Mouse (Mus musculus) c-Kit-positive CD71-positive TER-119-positive erythroid progenitor cells, embryonic 14.5 days (primary cell): ENCODE measurements around the gene St6galnac3.

ENCODE experiments used
- DNase-seq: peaks from one replicate; pipeline ENCODE4 v3.0.0-alpha.2; 2013; ENCODE audit warnings: low spot score

St6galnac3 gene

DNA sequence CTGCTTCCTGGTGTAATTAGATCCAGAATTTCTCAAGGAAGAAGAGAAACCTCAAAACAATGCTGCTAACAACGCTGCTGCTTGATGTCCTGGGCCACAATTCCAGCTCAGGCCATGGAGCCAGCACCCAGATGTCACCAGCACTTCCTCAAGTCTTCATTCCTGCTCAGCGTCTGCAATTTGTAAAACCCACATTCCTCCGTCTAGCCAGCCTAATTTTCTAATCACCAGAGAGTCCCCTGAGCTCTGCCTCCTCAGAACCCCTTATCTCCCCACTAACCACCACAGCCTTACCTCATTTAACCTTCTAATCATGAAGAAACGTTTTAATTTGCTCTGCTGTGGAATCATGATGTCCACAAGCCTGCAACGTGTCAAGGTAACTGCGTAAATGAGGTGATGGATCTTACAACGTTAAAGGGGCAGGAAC lies 213.8 kb downstream of the St6galnac3 start:
- DNase-seq, result no peak

DNA sequence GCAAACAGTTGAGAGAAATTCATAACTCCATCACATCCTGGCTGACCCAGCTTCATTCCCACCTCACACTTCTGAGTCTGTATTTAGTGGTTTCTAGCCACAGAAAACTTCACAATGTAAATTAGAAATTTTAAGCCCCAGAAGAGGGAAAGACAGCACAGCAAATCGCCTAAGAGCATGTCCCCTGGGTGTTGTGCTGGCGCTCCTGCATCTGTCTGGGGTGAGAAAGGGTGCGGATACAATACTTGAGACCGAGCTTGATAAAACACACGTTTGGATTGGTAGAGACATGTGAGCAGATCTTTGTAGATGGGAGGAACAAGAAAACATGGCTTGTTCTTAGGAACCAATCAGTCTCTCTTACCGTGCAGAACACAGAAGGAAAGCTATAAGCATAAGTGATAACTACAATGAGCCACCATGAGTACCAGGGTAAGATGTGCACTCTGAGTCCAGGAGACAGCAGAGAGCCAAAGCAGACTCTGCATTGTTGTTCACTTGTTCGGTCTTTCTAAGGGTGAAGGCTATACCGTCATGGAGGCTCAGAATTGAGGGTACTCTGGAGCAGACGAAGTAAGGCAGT lies 214.8 kb downstream of the St6galnac3 start:
- no peak for DNase-seq

DNA sequence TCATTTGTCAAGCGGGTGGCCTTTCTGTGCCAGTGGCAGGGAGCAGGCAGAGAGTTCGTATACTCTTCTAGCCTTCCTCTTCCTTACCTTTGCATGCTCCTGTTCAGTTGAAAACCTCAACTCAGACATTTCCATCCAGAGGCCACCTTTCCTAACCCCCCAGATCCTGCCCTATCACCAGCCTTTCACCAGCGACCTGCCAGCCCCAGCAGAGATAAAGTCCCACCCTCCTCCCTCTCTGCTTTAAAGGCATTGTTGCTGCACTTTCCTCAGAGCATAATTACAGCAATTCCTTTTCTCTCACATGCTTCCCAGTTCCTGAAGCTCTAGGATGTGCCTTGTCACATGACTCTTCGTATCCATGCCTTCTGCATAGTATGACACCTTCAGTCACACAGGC lies 215.3 kb downstream of the St6galnac3 start:
- DNase-seq, result no peak

DNA sequence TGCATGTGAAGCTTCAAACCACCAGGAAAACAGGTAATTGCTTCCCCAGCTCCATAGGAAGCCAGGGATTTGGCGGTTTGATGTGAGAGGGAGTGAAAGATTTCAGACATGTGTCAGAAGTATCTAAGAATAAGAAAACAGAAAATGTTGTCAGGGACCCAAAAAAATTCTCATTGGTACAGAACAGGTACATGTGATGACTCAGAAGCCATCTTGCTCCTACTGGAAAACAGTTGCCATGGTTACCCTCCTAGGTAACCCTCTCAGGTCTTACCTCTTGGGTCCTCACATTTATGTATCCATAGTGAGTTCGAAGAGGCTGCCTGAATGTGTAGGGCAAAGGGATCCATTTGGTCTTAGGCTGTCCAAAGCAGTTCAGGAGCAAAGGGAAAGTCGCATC lies 215.9 kb downstream of the St6galnac3 start:
- no peak for DNase-seq

DNA sequence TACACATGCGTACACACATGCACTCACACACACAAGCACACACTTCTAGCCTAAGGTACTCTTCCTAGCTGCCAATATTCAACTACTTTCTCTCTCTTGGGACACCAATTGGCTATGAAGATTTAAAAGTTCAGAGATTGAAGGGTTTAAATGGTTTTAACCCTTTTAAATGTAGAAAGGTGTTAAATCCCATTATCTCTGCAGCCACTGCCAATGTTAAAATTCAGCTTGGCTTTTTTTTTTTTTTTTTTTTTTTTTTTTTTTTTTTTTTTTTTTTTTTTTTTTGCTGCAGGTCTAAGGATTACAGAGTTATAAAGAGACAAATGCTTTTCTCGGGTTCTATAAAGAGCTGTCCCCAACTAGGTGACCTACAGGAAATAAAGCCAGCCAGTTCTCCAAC lies 216.4 kb downstream of the St6galnac3 start:
- no peak for DNase-seq

DNA sequence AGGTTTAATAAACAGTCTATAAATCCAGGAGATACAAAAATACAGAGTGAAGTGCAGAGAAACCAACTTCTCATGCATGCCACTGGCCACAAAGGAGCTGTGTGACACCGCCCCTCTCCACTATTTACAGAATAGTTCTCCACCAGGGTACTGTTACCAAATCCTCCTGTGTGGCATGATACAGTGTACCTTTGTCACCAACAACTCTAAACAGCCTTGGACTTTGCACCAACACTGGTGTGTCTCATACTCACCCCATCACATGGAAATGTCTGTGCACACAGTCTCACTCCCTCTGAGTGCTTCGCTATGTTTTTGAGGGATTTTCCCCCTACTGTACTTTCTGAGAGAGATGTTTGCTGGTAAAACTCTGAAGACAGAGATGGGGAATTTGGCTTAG lies 217.4 kb downstream of the St6galnac3 start:
- DNase-seq, result no peak

DNA sequence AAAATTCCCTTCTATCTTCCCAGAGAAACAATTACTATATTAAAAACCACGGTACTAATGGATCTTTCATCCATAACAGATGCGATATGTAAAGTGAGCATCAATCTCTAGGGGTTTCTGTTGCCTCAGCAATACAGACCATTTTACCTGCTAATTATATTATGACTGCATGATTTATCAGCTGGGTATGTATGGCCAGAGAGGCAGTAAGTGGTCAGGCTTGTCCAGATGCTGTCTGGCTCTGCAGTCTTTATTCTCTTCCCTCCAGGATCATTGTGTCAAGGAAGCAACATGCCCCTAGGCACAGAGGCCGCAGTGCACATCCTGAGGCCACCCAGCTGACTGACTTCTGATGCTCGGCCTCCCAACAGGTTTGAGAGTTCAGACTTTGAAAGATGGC lies 222.5 kb downstream of the St6galnac3 start:
- no peak for DNase-seq

DNA sequence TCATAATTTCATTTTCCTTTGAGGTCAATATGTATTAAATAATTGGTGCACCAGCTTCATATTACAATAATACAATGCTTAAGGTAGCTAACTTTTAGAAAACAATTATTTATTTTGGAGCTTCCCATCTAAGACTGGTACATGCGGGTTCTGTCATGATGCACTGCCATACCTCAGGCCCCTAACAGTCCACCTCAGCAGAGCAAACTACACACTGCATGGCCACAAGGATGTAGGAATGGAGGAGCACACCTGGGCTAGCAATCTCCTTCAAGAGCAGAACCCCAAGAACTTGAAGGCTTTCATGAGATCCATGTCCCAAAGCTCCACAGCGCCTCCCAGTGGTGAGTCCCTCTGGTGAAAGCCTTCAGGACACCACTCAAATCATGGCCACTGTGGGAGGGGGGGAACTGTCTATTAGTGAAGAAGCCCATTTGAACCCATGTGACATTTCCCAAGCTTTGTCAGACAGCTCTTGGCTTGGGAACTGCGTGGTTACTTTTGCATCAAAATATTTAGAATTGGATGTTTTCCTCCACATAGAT lies 223.6 kb downstream of the St6galnac3 start:
- DNase-seq, result peak; percentile 55

DNA sequence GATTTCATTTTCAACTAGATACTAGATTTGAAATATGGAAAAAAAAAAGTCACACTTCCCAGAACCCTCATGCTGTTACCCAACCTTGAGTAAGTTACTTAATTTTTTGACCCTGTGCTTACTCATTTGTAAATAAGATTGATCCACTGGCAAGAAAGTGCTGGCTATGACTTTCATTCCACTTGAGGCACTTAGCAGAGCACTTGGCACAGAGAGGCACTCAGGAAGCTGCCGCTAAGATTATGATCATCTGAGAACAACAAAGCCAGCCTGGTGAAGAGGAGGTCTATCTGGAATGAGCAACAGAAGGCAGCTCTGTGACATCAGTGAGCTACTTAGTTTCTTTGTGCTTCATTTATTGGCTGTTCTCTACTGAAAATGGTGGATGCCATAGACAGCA lies 232.0 kb downstream of the St6galnac3 start:
- DNase-seq, result no peak

DNA sequence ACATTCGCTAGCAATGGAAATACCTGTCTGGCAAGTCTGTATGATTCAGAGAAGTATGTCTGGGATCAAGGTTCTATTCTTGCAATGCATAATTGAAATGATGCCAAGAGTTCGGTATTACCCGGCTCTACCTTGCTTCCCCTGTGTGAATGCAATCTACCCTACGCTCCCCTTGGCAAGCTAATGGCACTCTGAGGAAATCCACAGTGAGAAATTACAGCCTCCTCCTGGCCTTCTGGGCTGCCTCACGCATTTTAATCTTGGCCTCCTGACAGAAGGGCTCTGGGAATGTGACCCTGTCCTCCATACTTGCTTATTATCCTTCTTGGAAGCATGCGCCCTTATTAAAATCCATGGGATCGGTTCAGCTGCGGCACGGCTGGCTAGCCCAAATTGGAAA lies 235.3 kb downstream of the St6galnac3 start:
- DNase-seq, result no peak

DNA sequence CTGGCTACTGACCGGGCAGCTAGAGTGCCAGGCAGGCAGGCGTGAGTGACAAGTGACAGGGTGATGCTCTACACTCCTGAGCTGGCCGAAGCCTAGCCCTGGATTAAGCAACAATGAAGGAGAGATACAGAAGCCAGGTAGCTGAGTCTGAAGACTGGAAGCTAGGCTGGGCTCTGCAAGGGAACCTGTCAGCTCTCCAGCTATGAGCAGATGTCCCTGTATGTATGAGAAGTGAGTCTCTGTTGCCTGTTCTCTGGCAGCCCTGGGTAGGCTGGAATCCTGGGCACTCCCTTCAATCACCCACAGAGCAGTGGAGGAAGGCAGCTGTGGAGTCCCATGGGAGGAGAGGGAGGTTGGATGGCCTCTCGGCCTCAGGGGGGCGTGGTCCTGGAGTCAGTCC lies 236.0 kb downstream of the St6galnac3 start:
- DNase-seq, result no peak

DNA sequence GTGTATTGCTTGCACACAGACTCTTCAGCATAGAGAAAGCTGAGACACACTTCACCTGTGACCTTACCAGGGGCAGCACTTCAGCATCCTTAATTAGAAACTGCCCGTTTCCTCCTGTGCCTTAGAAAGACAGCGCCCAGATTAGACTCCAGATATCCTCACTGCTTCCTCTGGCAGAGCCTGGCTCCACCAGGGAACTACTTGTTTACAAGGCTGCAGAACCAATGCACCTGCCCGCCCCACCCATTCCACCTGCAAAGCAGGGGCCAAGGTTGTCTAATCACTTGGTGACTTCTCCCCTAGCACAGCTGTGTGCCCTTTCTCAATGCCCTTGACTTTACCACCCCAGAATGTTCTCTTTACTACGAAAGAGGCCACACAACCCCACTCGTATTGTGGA lies 239.8 kb downstream of the St6galnac3 start:
- DNase-seq, result no peak

DNA sequence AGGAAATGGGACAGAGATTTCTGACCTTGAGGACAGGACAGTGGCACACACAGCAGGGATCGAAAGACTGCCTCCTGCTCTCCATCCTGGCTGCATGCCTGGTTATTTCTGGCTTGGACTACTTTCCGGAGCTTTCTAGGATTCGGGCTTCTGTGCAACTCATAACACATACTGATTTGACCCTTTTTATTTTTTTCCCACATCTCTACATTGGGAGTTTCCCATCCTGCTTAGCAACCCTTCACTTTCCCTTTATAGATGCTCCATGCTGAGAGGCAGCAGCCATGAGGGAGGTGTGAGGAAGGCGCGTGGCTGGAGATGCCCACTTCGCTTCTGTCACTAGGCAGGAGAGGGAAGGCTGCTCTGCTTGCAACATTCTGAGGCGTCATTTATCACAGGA lies 240.3 kb downstream of the St6galnac3 start:
- DNase-seq, result no peak

DNA sequence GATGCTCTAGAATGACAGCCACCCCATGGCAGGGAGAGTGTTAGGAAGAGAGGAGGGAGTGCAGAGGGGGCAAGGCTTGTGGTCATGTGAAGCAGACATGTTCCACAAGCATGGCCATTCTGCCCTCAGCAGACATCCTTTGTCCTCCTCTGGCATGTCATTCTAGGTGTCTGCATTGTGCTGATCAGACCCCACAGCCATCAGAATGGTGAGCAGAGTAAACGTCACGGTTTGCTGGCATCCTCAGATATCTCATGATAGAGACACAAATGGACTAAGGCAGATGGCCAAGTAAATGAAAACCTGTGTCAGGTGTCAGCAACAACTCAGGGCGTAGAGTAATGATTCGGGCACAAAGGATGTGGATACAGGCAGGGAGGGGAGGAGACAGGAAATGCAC lies 241.3 kb downstream of the St6galnac3 start:
- no peak for DNase-seq

DNA sequence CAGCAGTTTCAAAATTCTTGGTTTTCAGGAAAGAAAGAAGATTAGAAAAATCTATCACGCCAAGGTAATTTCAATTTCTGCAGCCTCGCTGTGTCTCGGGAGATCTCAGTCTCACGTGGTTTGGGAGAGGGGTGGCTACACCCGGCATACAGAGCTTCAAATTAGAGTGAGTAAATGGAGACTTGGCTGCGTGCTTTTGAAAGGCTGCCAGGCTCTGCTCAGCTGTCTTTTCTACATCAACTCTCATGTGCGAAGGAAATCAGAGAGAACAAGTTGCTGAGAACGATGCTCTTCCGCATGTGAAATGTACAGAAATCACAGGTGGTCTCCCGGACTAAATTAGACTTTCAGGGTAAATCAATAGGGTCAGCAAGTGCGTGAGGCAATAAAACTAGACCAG lies 242.9 kb downstream of the St6galnac3 start:
- no peak for DNase-seq

DNA sequence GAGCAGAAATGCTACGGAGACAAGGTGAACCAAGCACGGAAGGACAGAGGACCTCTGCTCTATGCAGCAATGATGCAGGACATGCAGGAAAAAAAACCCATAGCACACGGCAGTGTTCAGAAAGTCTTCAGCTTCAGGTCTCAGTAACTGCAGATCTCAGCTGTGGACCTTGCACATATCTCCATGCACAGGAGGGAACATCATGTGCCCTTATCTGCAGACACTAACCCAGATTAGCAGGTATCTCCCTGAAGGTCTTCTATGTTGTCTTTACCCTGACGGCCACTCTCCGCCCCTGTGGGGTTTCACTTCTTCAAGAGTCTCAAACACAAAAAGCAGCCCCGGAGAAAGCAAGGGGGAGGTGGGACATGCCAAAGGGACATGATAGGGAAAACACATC lies 244.0 kb downstream of the St6galnac3 start:
- DNase-seq, result peak; percentile 3

DNA sequence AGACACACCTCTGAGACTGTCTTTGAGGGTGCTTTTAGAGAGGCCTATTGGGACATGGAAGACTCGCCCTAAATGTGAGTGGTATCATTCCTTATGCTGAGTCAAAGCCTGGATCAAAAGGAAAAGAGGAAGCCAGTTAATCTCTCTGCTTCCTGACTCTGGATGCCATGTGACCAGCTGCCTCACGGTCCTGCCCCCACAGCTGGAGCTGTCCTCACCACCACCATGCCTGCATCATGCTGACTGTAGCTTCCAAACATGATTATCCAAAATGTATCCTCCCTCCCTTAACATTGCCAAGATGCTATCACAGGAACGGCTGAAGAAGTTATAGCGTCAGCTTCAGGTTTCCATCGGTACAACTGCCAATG lies 244.4 kb downstream of the St6galnac3 start:
- no peak for DNase-seq

DNA sequence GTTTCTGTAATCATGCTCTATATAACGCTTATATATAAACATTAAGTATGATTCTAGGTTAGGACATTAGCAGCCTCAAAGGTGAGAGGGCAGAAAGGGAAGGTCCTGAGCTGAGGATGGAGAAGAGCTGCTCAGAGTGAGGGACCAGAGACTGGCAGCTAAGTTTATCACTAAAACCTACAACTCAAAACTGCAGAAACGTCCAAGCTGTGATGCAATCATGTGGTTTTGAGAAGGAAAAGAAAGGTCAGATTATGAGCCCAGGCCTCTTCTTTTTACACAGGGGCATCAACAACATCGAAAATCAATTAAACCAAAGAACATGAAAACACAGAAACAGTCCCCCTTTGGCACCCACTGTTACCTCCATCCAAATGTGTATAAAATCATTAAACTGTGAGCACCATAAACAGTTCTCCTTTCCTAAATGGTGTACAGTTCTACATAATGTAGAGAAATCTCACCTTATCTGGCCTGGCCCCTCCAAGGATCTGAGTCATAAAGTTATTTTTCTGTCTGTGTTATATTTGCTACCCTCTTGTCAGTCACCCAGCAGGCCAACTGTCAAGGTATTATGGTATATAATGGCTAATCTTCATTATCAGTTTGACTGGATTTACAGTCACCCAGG lies 244.9 kb downstream of the St6galnac3 start:
- no peak for DNase-seq

DNA sequence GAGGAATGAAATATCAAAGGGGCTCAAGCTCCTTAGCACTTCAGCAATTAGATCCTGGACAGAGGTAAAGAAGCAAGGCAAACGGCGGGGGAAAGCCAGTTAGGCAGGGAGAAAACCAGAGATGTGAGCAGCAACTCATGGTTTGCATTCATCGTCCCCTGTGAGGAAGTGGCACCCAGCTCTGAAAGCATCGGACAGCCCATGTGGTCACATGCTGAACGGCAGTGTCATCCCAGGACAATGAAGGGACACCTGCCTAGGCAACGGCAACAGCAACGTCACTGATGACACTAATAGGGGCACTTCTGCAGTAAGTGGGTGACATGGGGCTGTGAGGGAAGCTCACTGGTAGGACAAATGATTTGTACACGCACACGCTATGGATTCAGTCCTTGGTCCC lies 249.1 kb downstream of the St6galnac3 start:
- DNase-seq, result no peak

DNA sequence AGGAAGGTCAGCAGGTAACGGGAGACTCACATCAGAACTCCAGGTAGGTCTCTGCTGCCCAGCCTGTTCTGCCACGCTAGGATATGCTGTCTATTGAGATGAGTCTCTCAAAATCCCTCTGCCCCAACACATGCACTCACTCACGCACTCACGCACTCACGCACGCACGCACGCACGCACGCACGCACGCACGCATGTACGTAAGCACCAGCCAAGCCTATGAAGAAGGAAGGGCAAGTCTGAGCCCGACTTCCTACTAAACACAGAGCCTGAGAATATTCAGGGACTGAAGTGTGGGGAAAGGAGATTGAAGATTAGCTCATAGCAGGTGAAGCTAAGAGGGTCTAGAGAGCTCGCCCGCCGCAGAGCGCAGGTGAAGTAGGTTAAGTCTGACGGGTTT lies 249.5 kb downstream of the St6galnac3 start:
- DNase-seq, result no peak

DNA sequence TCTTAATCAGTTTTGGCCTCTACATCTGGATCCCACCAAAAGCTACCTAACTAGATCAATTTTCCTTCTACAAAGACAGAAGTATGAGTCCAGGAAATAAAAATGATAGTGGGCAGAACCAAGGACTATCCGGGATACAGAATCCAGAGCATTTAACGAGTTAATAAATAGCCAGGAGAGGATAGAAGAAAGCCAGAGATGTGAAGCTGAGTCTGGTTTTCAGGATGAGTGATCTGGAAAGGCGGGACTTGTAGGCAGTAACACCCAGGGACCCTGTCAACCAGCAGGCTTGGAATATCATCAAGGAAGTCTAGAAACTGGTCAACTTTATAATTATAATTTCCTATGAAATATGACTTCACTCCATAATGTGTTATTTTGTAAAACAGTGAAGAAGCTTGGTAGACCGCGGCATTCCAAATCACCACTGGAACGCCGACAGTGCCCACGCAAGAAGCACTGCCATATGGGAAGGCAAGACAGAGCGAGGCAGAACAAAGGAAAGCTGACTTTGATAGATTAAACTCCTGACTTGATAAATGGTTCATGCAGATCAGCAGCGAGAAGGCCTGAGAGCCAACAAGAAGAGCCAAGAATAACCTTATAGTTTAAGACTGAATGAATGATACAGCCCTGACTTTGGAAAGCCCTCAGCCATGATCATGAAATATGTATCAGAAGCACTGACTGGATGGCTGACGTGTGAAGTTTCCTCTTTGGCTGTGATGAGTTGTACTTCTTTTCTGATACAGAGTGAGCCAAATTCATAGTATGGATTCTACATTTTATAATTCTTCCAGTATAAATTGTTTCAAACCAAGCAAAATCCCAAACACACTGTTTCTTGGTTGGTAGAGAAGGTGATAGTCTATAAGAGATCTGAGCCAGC lies 252.1 kb downstream of the St6galnac3 start:
- DNase-seq, result no peak

DNA sequence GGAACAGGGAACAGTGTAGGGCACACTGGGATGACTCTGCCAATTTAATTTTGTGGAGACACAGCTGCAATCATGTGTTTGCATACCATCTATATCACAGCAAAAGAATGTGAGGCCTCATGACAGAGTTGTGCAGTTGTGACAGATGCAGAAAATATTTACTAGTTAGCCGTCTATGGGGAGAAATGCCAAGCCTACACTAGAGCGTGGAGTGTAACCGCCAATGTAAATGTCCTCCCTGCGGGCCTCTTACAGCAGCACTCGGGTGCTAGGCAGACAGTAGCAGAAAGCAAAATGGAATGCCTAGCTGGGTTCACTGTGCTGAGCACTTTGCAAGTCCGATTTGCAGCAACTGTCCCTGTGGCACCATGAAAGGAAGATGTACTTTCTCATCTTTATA lies 261.1 kb downstream of the St6galnac3 start:
- no peak for DNase-seq

DNA sequence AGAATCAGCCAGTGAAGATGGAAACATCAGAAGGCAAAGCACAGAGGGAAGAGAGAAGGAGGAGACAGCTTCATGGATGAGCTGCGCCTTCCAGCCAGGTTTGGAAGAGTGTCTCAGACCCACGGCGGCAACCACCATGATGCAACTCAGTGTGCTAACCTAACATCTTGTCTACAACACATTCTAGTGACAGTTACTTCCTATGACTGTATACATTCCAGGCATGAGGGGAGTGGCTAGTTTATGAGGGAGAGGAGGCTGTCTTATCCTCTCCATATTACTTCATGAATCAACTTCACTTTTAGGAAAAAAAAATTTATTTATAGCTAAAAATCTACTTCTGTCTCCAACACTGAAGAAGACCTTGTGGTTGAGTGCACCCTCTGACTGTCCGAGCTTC lies 264.8 kb downstream of the St6galnac3 start:
- DNase-seq, result no peak
